Mouse (Mus musculus) liver, embryonic 11.5 days (tissue): Measurements from ENCODE around the gene Ptpro. TPM values are rescaled to one million over a fixed set of nuclear protein-coding genes. Genes with fewer than 3 reads are reported as not detected.

Experiments
- ATAC-seq: fragments of 200-750 bp; cut with Nextera tagmentation; replicated peaks from 2 replicates; pipeline ENCODE4 v1.8.0; 2017; ENCODE audit warnings: moderate number of reproducible peaks, mild to moderate bottlenecking, moderate TSS enrichment, moderate library complexity; ENCODE audit not compliant: low FRiP score
- DNase-seq: peaks from one replicate; pipeline ENCODE4 v3.0.0-alpha.2; 2017; ENCODE audit warnings: low spot score
- H3K27ac ChIP-seq: fragments of 300-500 bp; sonication (generic); 2 replicates; pipeline ENCODE4 v1.5.1; 2014; ENCODE audit warnings: mild to moderate bottlenecking, low read depth, low read length, control low read depth
- H3K27me3 ChIP-seq: fragments of 300-500 bp; sonication (generic); replicated peaks from 2 replicates; pipeline ENCODE4 v1.6.1; 2014; ENCODE audit warnings: low read length, mixed read lengths; ENCODE audit not compliant: control insufficient read depth, insufficient read depth
- H3K36me3 ChIP-seq: fragments of 300-500 bp; sonication (generic); 2 replicates; pipeline ENCODE4 v1.6.1; 2014; ENCODE audit warnings: mild to moderate bottlenecking, low read length, moderate library complexity, mixed read lengths; ENCODE audit not compliant: control insufficient read depth, insufficient read depth
- H3K4me1 ChIP-seq: fragments of 300-500 bp; sonication (generic); replicated peaks from 2 replicates; pipeline ENCODE4 v1.6.1; 2014; ENCODE audit warnings: low read length, mixed read lengths; ENCODE audit not compliant: control insufficient read depth, insufficient read depth
- H3K4me2 ChIP-seq: fragments of 300-500 bp; sonication (generic); 2 replicates; pipeline ENCODE4 v1.6.1; 2014; ENCODE audit warnings: mild to moderate bottlenecking, control low read depth, moderate library complexity
- H3K4me3 ChIP-seq: fragments of 300-500 bp; sonication (generic); 2 replicates; pipeline ENCODE4 v1.5.1; 2014; ENCODE audit warnings: low read depth, low read length, control low read depth
- H3K9ac ChIP-seq: fragments of 300-500 bp; sonication (generic); 2 replicates; pipeline ENCODE4 v1.6.1; 2014; ENCODE audit warnings: low read depth, low read length, control low read depth
- H3K9me3 ChIP-seq: fragments of 300-500 bp; sonication (generic); 2 replicates; pipeline ENCODE4 v1.6.1; 2016; ENCODE audit warnings: low read length, inconsistent platforms, mixed read lengths; ENCODE audit not compliant: control insufficient read depth
- WGBS: fragments of 180-500 bp; shearing (Covaris S2); extraction: QIAGEN DNeasy Blood & Tissue Kit; methylation state at CpG from one replicate; pipeline ENCODE4 v1.1.7; 2014; 5-methylcytosine and 5-hydroxymethylcytosine counted together
- polyA plus RNA-seq: library from polyadenylated mRNA; unstranded; fragments of >200 nt; fragmentation: Nextera tagmentation; extraction: Ambion mirVana; gene quantifications from 2 replicates; pipeline ENCODE4 v1.2.1, GENCODE M21; 2014

Ptpro gene
- polyA plus RNA-seq, 1 experiment from 2014 or later, result 1.1 TPM

GRCm38 (mm10) chr6:137382546-137382945 lies 130.4 kb downstream of the Ptpro start:
- H3K4me3 ChIP-seq, result no peak overlapping the region

GRCm38 (mm10) chr6:137386344-137386743 lies 134.2 kb downstream of the Ptpro start:
- H3K4me1 ChIP-seq, result no peaks in the 10 kb centered on the region
- H3K9me3 ChIP-seq, result no peaks in the 10 kb centered on the region
- H3K27ac ChIP-seq, result no peak overlapping the region
- H3K4me3 ChIP-seq, result no peak overlapping the region
- ATAC-seq, result no peak
- H3K27me3 ChIP-seq, result no peaks in the 10 kb centered on the region
- H3K36me3 ChIP-seq, result no peaks in the 10 kb centered on the region
- no peak for DNase-seq
- no peak overlapping the region for H3K4me2 ChIP-seq
- H3K9ac ChIP-seq, result no peak overlapping the region
- WGBS, result 80% methylated on average over 4 of the region's 4 CpGs

More at GRCm38 (mm10) chr6:137382546-137382945, 130.4 kb downstream of the Ptpro start:
- no peak overlapping the region for H3K27ac ChIP-seq
- no peaks in the 10 kb centered on the region for H3K9me3 ChIP-seq
- H3K4me1 ChIP-seq, result no peaks in the 10 kb centered on the region
- H3K4me2 ChIP-seq, result no peak overlapping the region
- no peaks in the 10 kb centered on the region for H3K36me3 ChIP-seq
- H3K9ac ChIP-seq, result no peak overlapping the region
- WGBS, result 64% methylated on average over 9 of the region's 9 CpGs
- ATAC-seq (no peak), DNase-seq (no peak)
- H3K27me3 ChIP-seq, result no peaks in the 10 kb centered on the region

- DNase-seq (no peak), ATAC-seq (0 out of 2 replicates have a peak, but pooled peaks have one; percentile 56)
- no peak overlapping the region for H3K4me3 ChIP-seq
- H3K9ac ChIP-seq, result no peak overlapping the region
- H3K27me3 ChIP-seq, result no peaks in the 10 kb centered on the region
- H3K4me1 ChIP-seq, result no peaks in the 10 kb centered on the region
- 41% methylated on average over 3 of the region's 4 CpGs for WGBS
- no peak overlapping the region for H3K4me2 ChIP-seq
- no peak overlapping the region for H3K27ac ChIP-seq
- H3K9me3 ChIP-seq, result no peaks in the 10 kb centered on the region
- no peaks in the 10 kb centered on the region for H3K36me3 ChIP-seq
Measured at GRCm38 (mm10) chr6:137386935-137387334, 134.8 kb downstream of the Ptpro start.

- no peaks in the 10 kb centered on the region for H3K4me1 ChIP-seq
- 66% methylated on average over 7 of the region's 7 CpGs for WGBS
- H3K36me3 ChIP-seq, result no peaks in the 10 kb centered on the region
- H3K27ac ChIP-seq, result no peak overlapping the region
- no peak overlapping the region for H3K4me3 ChIP-seq
- no peak overlapping the region for H3K4me2 ChIP-seq
- H3K9me3 ChIP-seq, result no peaks in the 10 kb centered on the region
- no peak overlapping the region for H3K9ac ChIP-seq
- H3K27me3 ChIP-seq, result no peaks in the 10 kb centered on the region
- DNase-seq, result no peak
- no peak for ATAC-seq
Measured at GRCm38 (mm10) chr6:137395075-137395474, 143.0 kb downstream of the Ptpro start.

- WGBS, result 67% methylated on average over 4 of the region's 4 CpGs
Measured at GRCm38 (mm10) chr6:137396106-137396793, 144.1 kb downstream of the Ptpro start.

GRCm38 (mm10) chr6:137397358-137397757 lies 145.2 kb downstream of the Ptpro start:
- Histone ChIP-seq H3K4me3 (no peak overlapping the region), H3K9me3 (no peaks in the 10 kb centered on the region), H3K27ac (no peak overlapping the region), H3K36me3 (no peaks in the 10 kb centered on the region), H3K4me2 (no peak overlapping the region), H3K4me1 (no peaks in the 10 kb centered on the region), H3K27me3 (no peaks in the 10 kb centered on the region), H3K9ac (no peak overlapping the region)
- WGBS, result 84% methylated on average over 2 of the region's 2 CpGs
- no peak for DNase-seq
- no peak for ATAC-seq

More at GRCm38 (mm10) chr6:137396106-137396793, 144.1 kb downstream of the Ptpro start:
- Histone ChIP-seq H3K9ac (no peak overlapping the region), H3K36me3 (no peaks in the 10 kb centered on the region), H3K27ac (no peak overlapping the region), H3K4me1 (no peaks in the 10 kb centered on the region), H3K9me3 (no peaks in the 10 kb centered on the region), H3K27me3 (no peaks in the 10 kb centered on the region), H3K4me2 (no peak overlapping the region), H3K4me3 (no peak overlapping the region)
- DNase-seq (no peak), ATAC-seq (no peak)

- no peaks in the 10 kb centered on the region for H3K4me1 ChIP-seq
- H3K4me3 ChIP-seq, result no peak overlapping the region
- H3K9ac ChIP-seq, result no peak overlapping the region
- DNase-seq, result no peak
- no peaks in the 10 kb centered on the region for H3K36me3 ChIP-seq
- no peaks in the 10 kb centered on the region for H3K27me3 ChIP-seq
- ATAC-seq, result no peak
- no peaks in the 10 kb centered on the region for H3K9me3 ChIP-seq
- no peak overlapping the region for H3K4me2 ChIP-seq
- no peak overlapping the region for H3K27ac ChIP-seq
- WGBS, result 86% methylated on average over 4 of the region's 4 CpGs
Measured at GRCm38 (mm10) chr6:137404196-137404595, 152.1 kb downstream of the Ptpro start.

GRCm38 (mm10) chr6:137405690-137406089 lies 153.6 kb downstream of the Ptpro start:
- 83% methylated on average over 2 of the region's 2 CpGs for WGBS
- no peak for DNase-seq
- Histone ChIP-seq H3K36me3 (no peaks in the 10 kb centered on the region), H3K27me3 (no peaks in the 10 kb centered on the region), H3K9ac (no peak overlapping the region), H3K9me3 (no peaks in the 10 kb centered on the region), H3K4me3 (no peak overlapping the region), H3K4me1 (no peaks in the 10 kb centered on the region), H3K27ac (no peak overlapping the region), H3K4me2 (no peak overlapping the region)
- no peak for ATAC-seq

- no peaks in the 10 kb centered on the region for H3K36me3 ChIP-seq
- H3K4me3 ChIP-seq, result no peak overlapping the region
- ATAC-seq (no peak), DNase-seq (no peak)
- no peak overlapping the region for H3K27ac ChIP-seq
- no peaks in the 10 kb centered on the region for H3K27me3 ChIP-seq
- WGBS, result 71% methylated on average over 3 of the region's 3 CpGs
- no peaks in the 10 kb centered on the region for H3K4me1 ChIP-seq
- H3K9ac ChIP-seq, result no peak overlapping the region
- no peak overlapping the region for H3K4me2 ChIP-seq
- H3K9me3 ChIP-seq, result no peaks in the 10 kb centered on the region
Measured at GRCm38 (mm10) chr6:137410510-137410909, 158.4 kb downstream of the Ptpro start.
